Mouse (Mus musculus): Measurements from ENCODE around the gene Mmp24.

DNA sequence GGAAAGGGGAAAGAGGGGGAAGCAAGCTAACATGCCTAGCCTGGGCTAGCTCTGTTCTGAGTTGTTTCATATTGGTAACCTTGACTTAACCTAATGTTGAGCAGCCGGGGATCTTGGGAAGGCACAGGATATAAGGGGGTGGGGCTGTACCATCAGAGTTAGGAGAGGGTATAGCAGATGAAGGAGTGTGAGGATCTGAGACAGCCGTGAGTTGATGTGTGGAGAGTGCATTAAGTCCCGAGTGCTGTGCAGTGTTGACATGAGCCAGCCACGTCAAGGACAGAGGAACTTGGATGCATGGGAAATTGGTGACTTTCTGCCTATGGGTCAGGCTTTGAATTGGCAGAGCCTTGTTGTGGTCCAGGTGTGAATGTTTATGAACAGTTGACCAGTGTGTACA, 37.5 kb downstream of the Mmp24 start:
- no peak for TF ChIP-seq CTCF (IDR thresholded peaks at IDR 0.05; ENCODE audit: low read depth)
- TF ChIP-seq EP300 (IDR thresholded peaks at IDR 0.05; ENCODE audit: low read depth): no peak
